Mouse (Mus musculus) ES-CJ7 (cell line): Measurements from ENCODE around the gene Znhit6.
A peak's percentile ranks its signal among the peaks of the same experiment; 100 is the strongest.

Experiments
- DNase-seq: peaks from one replicate; pipeline ENCODE4 v3.0.0; 2011; ENCODE audit warnings: low read depth, low spot score

Znhit6 gene

DNA sequence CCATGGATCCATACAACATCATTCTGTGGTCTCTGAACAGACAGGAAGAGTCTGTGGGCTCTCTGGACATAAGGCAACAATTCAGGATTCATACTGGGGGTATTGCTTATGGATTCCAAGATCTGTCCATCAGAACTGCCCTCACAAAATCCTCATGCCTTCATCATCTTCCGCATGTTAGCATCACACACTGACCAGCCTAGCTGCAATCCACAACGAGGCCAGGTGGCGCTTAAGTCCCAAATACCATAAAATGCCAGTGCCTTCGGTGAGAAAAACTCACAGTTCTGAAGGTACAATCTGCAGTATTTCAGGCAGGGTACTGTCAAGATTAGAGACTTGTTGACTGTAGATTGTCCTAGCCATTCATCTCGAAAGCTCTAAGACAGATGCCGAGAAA is 69.5 kb downstream of the Znhit6 start:
- no peak for DNase-seq

DNA sequence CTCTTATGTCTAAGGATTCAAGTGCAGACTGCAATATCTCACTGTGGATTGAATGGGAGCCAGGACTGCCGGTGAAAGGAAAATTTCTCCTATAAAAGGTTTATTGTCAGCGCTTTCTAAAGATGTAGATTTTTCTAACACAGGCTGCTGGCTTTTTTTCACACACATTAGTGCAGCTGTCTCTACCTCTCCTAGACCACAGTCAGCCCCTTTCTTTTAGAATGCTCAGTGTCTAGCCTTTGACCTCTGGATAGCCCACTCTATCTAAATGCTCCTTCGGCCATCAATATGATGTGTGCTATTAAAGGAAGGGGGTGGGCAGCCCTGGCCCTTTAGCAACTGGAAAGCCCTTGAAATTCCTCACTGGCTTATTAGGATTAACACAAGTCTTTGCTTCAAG is 70.0 kb downstream of the Znhit6 start:
- DNase-seq, result no peak

DNA sequence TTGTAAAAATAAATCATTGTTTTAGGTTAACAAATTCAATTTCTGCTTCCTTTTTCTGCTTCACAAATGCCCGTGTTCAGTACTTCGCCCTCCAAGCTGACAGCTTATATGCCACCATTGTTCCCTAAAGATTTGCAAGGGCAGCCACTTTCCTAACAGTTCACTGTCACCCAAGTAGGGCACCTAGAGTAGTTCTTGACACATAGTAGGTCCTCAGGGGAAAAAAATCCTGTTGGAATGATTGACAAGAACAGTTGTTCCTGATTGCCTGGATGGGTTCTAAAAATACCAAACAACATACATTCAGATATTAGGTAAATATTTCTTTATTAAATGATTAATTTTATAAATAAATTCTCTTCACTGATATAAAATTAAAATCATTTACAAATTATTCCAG is 70.7 kb downstream of the Znhit6 start:
- no peak for DNase-seq

DNA sequence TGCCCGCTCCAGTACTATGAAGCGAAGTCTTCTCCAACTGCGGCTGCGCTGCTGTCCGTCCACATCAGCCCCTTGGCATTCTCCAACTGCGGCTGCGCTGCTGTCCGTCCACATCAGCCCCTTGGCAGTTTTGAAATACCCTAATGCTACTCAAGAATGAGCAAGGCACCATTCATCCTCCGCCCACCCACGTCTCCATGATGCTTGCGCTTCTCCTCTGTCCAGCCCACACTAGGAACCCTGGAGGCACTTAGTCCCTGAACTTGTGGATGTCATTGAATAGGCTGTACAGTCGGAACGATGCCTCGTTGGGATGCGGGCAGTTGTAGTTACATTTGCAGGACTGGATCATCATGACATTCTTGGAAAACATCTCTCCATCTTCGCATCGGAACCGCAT is 71.4 kb downstream of the Znhit6 start:
- no peak for DNase-seq

DNA sequence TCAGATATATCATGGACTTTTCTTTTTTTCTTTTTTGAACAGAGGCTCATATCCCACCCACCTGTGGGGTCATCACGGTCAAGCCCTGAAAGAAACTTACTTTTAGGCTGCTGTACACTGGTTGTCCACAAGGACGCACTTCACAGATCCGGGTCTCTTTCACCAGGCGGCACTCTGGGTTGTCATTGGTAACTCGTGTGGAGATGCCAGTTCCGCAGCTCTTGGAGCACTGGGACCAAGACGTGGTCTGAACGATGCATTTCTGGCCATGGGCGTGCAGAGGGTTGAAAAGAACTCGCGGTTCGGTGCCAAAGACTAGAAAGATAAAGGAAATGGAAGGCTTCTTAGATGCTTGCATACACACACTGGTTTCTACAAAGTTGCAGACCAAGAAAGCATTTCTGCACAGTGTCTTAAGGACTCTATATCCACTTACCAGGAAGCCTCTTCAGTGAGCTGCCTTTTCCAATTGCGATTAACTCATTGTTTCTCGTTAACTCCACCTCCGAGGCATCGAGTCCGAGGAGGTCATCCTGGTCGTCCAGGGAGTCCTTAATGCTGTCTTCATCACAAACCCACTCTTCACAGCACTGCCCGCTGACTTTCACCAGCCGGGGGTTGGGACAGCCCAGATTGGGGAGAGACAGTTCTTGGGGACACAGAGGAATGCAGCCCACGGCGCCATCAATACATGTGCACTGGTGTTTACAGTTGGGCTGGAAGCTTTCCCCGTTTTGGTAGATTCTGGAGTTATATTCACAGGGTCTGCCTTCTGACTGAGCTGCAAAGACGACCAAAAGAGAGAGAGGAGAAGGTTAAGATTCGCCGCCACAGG is 72.3 kb downstream of the Znhit6 start:
- DNase-seq, result peak; percentile 81

DNA sequence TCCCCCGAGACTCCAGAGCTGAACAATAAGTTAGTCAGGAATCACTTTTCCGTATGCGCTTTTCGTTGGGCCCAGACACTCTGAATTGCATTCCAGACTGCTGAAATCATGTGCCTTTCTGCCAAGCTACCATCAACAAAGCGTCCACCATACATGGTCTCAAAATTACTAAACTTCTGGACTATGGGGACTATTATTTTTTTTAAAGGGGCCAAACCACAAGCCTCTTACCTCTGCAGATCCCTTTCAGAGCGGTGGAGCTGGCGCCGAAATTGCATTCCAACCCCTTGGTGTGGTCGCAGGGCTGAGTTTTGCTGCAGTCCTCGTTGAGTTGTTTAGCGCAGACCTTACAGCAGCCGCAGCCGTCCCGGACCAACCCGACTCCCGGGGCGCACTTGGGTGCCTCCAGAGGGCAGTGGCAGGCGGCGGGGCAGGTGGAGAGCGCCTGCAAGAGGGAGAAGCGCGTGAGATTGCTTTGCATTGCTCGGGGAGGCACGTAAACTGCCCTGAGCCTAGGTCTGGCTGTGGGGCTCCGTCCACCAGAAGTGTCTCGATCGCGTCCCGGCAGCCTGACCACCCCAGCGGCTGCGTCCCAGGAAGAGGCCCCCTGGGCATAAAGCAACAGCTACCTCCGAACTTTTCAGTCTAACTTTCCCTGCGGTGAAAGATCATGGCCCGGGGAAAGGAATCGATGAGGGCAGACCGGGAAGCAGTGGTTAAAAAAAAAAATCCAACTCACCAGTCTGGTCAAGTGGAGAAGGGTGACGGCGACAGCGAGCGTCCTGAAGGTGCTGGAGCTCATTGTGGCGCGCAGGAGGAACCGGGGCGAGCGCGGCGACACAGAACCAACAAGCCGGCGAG is 73.2 kb downstream of the Znhit6 start:
- DNase-seq, result peak; percentile 56

DNA sequence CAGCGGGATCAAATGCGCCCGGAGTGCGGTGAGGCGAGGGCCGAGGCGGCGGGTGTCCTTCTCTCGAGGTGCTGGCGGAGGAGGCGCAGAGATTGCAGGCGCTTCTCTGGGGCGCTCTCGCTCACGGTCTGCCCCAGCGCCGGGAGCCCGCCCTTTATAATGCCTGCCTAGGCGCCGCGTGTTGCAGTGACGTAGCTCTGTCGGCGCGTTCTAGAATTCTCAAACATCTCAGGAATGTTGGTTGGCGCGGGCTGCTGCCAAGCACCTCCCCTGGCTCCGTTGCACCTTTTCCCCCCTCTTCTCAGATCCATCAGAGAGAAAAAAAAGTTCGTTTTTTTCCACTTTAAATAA is 73.8 kb downstream of the Znhit6 start, which contains the start of gene Ccn1:
Gene Ccn1, minus strand, starts transcription at position 130 of the 351 bp plus-strand sequence.
- DNase-seq, result peak; percentile 87

DNA sequence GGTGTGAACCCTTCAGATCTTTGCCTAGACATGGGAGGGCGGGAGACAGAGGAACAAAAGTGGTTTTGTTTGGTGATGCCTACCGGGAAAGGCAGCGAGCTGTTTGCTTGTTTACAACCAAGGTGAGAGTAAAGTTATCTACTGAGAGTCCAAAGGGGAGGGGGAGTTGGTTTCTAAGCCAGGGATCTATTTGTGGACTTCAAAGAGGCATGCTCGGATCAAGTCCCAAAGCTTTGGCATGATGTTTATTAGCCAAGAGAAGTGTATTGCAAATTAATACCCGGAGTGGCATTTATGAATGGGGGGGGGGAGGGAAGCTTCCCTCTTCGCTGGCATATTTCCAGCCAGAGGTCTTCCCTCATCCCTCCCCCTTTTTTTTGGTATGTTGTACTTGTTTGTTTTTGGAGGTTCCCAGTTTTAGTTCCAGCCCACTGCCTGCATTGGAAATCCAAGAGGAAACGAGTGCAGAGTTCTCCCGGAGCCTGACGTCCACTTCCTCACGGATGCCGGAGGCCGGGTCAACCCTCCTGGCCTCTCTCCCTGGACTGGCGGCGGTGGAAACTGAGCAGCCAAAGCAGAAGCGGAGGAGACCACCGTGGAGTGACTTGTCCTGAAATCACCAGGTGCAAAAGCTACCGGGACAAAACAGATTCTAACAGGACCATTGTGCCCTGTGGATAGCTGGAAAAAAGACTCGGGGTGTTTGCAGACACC is 74.5 kb downstream of the Znhit6 start:
- peak; percentile 46 for DNase-seq

DNA sequence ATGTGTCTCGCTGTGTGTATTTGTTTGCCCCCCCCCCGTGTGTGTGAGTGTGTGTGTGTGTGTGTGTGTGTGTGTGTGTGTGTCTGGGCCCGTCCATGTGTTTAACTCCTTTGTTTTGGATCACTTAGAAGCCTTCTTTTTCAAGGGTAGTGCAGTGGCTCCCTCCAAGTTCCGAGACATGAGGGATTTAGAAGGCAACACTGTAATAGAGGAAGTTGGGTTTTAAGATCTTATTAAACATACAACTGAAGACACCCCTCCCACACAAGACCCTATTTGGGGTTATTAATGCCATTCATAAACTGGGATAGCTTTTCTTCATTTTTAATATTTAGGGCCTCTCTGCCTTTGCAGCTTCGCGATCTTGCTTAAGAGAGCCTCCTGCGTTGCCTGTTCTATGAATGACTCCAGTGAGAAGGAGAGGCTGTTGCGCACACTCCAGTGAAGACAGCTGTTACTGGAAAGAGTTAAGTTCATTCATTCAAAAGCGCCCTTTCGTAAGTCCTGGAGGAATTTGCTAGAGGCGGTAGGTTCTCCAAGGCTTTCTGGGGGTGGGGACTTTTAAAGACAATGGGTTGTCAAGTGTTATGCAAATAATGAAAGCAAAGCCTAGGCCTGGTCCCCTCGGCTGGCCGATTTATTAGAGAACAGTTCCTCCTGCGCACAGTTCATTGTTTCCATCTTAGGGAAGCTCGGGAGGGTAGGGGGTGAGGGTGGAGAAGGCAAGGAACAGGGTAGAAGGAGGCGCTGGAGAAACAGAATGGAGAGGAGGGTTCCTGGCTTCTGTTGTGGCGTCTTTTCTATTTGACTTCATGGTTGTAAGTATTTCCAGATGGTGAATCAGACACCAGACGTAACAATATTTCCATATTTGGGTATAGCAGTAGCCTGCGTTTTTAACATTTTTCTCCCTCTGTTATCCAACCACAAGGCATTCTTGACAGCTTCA is 75.3 kb downstream of the Znhit6 start:
- peak; percentile 93 for DNase-seq

DNA sequence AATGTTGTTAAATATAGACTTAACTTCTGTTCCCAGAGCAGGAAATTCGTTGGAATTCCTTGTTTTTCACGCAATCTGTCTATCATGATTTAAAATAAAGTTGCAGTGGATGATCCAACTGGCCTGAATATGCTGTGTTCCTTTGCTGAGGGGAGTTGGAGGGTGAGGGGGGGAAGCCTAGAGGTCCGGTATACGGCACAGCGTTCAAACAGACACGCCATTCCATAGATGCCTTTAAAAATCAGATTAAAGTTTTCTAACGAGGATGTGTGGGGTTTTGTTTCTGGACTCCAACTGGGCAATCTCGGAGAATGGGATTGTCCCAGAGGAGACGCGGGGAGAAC is 75.9 kb downstream of the Znhit6 start:
- DNase-seq, result no peak

DNA sequence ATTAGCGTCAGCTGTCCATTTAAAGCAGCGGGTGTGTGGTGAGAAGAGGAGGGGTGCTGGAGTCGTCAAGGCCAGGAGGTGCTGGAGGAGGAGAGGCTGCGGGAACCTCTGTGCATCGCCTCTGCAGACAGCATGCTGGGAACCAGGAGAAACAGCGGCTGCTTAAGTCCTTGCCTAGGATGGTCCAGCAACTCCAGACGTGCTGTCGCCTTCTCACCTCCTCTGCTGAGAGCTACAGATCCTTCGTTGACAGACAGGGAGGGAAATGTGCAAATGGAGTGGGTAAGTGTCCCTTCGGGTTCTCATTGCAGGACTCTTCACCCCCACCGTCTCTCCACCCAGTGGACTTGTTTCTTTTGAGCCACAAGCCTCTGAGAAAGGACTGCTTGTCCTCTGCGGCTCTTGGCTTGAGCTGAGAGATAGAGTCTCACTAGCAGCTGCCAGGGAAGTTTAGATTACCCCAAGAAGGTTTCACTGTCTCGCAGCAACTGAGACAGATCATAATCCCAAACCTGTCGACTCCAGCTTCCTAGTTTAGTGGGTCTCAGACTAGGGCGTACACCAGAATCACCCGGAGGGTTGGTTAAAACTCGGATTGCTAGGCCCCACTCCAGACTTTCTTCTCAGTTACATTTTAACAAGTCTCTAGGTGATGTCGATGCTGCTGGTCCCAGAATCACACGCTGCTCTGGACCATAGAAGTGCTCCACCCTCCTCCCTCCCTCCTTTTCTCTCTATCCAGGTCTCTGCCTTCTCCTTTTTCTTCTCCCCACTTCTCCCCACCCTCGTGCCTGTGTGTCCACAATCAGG is 76.5 kb downstream of the Znhit6 start:
- peak; percentile 23 for DNase-seq

DNA sequence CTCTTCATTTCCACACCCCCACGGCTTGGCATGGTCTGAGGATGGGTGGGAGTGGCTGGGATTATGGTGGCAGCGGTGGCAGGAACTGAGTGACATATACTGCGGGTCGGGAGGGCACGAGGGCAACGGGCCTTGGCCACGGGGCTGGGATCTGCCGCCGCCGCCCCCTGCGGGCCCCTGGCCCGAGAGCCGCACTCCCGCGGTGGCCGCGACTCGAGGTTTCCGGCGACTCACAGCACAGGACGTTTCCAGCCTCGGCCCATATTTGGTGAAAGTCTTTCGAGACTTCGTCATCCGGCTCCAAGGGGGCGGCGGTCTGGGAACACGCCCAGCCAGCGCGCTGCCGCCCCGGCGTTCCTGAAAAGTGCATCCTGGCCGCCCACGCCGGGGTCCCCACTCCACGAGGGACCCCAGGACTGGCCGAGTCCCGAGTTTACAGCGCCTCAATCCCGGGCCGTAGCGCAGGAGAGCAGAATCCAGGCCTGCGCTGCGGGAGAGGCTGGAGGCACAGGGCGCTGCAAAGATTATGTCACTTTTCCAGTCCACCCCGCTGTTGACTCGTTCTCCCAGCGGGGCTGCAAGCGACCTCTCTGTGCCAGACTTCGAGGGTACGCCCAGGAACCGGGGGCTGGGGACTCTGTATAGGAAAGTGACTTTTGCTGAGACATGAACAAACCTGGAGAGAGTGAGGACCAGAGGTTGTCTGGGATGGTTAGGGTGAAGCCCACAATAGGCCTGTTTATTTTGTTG is 77.4 kb downstream of the Znhit6 start:
- peak; percentile 71 for DNase-seq

DNA sequence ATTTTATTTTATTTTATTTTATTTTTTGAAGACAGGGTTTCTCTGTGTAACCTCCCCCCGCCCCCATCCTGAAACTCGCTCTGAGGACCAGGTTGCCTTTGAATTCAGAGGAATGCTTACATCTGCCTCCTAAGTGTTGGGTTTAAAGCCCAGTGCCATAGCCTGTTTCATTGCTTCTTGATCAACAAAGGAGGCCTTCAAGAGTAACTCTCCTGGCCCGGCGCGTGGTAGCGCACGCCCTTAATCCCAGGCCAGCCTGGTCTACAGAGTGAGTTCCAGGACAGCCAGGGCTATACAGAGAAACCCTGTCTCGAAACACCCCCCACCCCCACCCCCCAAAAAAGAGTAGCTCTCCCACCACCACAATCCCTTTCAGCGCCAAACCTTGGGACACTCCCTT is 78.0 kb downstream of the Znhit6 start:
- DNase-seq, result no peak
